Mouse (Mus musculus) limb, embryonic 11.5 days (tissue): ENCODE results near the gene Iqcn. TPM values are rescaled to one million over a fixed set of nuclear protein-coding genes. Genes with fewer than 3 reads are reported as not detected.

Source experiments
- ATAC-seq: fragments of 200-750 bp; cut with Nextera tagmentation; 2 replicates; pipeline ENCODE4 v1.8.0; 2017; ENCODE audit warnings: low read depth; ENCODE audit not compliant: insufficient number of reproducible peaks, low FRiP score, low TSS enrichment
- DNase-seq: peaks from one replicate; pipeline ENCODE4 v3.0.0-alpha.2; 2015; ENCODE audit warnings: low spot score
- H3K27ac ChIP-seq: fragments of 300-500 bp; sonication (generic); replicated peaks from 2 replicates; pipeline ENCODE4 v1.5.1; 2014; ENCODE audit warnings: low read depth, mild to moderate bottlenecking, low read length
- H3K27me3 ChIP-seq: fragments of 300-500 bp; sonication (generic); 2 replicates; pipeline ENCODE4 v1.6.1; 2014; ENCODE audit warnings: mild to moderate bottlenecking, low read length, mixed read lengths; ENCODE audit not compliant: control insufficient read depth, insufficient read depth
- H3K36me3 ChIP-seq: fragments of 300-500 bp; sonication (generic); 2 replicates; pipeline ENCODE4 v1.6.1; 2014; ENCODE audit warnings: mild to moderate bottlenecking, low read length, moderate library complexity, mixed read lengths; ENCODE audit not compliant: control insufficient read depth, insufficient read depth
- H3K4me1 ChIP-seq: fragments of 300-500 bp; sonication (generic); 2 replicates; pipeline ENCODE4 v1.6.1; 2014; ENCODE audit warnings: low read length, mixed read lengths; ENCODE audit not compliant: control insufficient read depth, insufficient read depth
- H3K4me2 ChIP-seq: fragments of 300-500 bp; sonication (generic); 2 replicates; pipeline ENCODE4 v1.6.1; 2014; ENCODE audit warnings: low read depth, mild to moderate bottlenecking, moderate library complexity; ENCODE audit not compliant: severe bottlenecking
- H3K4me3 ChIP-seq: fragments of 300-500 bp; sonication (generic); 2 replicates; pipeline ENCODE4 v1.5.1; 2014; ENCODE audit warnings: low read depth, low read length
- H3K9ac ChIP-seq: fragments of 300-500 bp; sonication (generic); 2 replicates; pipeline ENCODE4 v1.6.1; 2014; ENCODE audit warnings: mild to moderate bottlenecking, low read length
- H3K9me3 ChIP-seq: fragments of 300-500 bp; sonication (generic); 2 replicates; pipeline ENCODE4 v1.6.1; 2016; ENCODE audit warnings: low read length; ENCODE audit not compliant: control insufficient read depth
- WGBS: fragments of 180-500 bp; shearing (Covaris S2); extraction: QIAGEN DNeasy Blood & Tissue Kit; methylation state at CpG from one replicate; pipeline ENCODE4 v1.1.7; 2014; 5-methylcytosine and 5-hydroxymethylcytosine counted together
- polyA plus RNA-seq: library from polyadenylated mRNA; unstranded; fragments of >200 nt; fragmentation: Nextera tagmentation; extraction: Ambion mirVana; gene quantifications from 2 replicates; pipeline ENCODE4 v1.2.1, GENCODE M21; 2014

Iqcn gene
- polyA plus RNA-seq, result not detected in 2 replicates

DNA sequence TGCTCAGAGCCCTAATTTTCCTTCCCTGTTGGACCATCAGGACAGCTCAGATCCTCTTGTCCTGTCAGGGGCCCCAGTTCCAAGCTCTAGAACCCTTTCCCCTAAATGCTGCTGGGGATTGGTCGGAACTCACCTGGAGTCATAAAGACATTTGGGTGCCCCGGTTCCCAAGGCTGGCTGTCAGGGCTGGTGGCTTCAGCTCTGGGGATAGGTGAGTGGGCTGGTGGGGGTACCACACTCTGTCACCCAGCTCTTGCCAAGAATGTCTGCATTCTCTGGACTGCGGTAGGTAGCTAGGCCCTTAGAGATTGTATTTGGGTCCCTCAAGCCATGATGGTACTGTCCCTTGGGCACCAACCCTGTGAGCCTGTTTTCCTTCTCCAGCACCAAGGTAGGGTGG is at the start of gene Iqcn:
Gene Iqcn (plus strand): TSS at position 171 of the 400 bp plus-strand sequence.
- H3K4me2 ChIP-seq, result no peak within 1 kb of the TSS
- H3K4me1 ChIP-seq, result 0 out of 2 replicates have a peak, but pooled peaks cover 3% of the 10 kb centered on the region
- H3K36me3 ChIP-seq, result peaks cover 4% of the 10 kb centered on the region; the same call in 1 of the 2 replicates
- DNase-seq (no peak), ATAC-seq (no peak)
- no peak within 1 kb of the TSS for H3K27ac ChIP-seq
- H3K27me3 ChIP-seq, result no peaks in the 10 kb centered on the region
- no peaks in the 10 kb centered on the region for H3K9me3 ChIP-seq
- no peak within 1 kb of the TSS for H3K9ac ChIP-seq
- H3K4me3 ChIP-seq, result no peak within 1 kb of the TSS
- 95% methylated on average over 3 of the region's 3 CpGs for WGBS

DNA sequence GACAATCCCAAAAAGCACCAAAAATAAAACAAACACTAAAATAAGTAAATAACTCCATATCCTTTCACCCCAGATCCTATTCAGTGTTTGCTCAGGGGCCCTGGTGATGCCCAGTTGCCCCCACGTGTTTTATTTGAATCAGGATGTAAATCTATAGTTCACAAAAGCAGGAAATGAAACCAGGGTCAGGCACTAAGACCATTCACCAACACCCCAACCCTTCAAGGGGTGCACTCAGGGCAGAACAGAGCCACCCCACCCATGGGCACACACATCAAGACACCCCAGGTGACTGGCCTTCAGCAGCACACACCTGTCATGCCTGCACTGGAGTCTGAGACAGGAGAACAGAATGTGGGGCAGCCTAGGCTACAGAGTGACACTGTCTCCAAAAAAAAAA is 49.1 kb upstream of the Iqcn start:
- H3K4me3 ChIP-seq, result no peak overlapping the region
- H3K4me2 ChIP-seq, result no peak overlapping the region
- no peak overlapping the region for H3K9ac ChIP-seq
- 69% methylated on average over 1 of the region's 1 CpGs for WGBS
- peaks cover 4% of the 10 kb centered on the region; the same call in 1 of the 2 replicates for H3K36me3 ChIP-seq
- no peaks in the 10 kb centered on the region for H3K9me3 ChIP-seq
- no peaks in the 10 kb centered on the region; the same call in 1 of the 2 replicates for H3K27me3 ChIP-seq
- ATAC-seq (no peak), DNase-seq (no peak)
- no peak overlapping the region for H3K27ac ChIP-seq
- H3K4me1 ChIP-seq, result peaks cover 10% of the 10 kb centered on the region; the same call in 1 of the 2 replicates

DNA sequence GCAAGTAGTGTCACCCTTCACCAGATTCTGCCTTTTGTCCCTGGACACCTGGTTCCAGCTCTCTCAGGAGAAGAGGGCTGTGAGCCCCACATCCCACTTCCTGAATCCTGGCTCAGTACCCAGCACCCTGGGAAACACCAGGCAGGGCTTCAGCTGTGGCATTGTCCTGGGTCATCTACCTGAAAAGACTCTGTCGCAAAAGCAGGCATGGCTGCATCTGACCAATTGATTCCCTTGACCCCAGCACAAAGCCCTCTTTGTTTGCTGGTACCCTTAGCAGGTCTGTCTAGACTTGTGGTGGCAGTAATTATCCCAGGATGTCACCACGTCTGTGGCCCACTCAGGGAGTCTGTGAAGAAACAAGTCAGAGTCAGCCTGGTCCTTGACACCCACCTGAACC is 47.8 kb upstream of the Iqcn start:
- Histone ChIP-seq H3K4me3 (no peak overlapping the region), H3K9me3 (no peaks in the 10 kb centered on the region), H3K36me3 (no peaks in the 10 kb centered on the region; the same call in 1 of the 2 replicates), H3K27ac (no peak overlapping the region; the same call in 1 of the 2 replicates), H3K27me3 (no peaks in the 10 kb centered on the region; the same call in 1 of the 2 replicates), H3K4me1 (peaks cover 13% of the 10 kb centered on the region; the same call in 1 of the 2 replicates), H3K9ac (no peak overlapping the region), H3K4me2 (no peak overlapping the region)
- whole genome bisulfite sequencing, result 60% methylated on average over 2 of the region's 2 CpGs
- DNase-seq (no peak), ATAC-seq (no peak)

DNA sequence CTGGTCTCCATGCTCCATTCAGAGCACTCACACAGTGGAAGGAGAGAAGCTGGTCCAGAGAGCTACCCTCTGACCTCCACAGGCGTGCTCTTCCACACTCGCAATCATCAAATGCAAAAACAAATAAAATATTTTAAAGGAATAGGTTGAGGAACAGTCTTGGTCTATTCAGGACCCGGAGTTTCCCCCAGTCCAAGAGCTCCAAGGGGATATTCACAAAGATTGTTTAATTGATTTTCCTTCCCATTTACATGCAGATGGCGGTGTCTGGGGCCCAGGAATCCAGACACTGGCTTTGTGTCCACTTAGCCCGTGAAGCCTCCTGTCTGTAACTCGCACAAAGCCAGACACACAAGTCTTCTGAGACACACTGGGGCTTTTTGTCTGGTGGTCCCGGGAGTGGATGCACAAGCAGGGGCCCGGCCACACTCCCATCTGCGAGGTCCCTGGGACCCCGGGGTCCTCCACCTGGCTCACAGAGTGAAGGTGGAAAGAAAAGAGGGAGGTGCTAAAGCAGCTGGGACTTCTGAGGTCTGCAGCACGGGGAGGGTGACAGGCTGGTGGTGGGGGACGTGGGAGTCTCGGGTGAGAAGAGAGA is 47.0 kb upstream of the Iqcn start:
- DNase-seq, result no peak
- peaks cover 13% of the 10 kb centered on the region; the same call in 1 of the 2 replicates for H3K4me1 ChIP-seq
- ATAC-seq, result no peak
- no peak overlapping the region for H3K9ac ChIP-seq
- H3K9me3 ChIP-seq, result no peaks in the 10 kb centered on the region
- H3K27me3 ChIP-seq, result no peaks in the 10 kb centered on the region; the same call in 1 of the 2 replicates
- 80% methylated on average over 13 of the region's 13 CpGs for WGBS
- no peak overlapping the region for H3K4me3 ChIP-seq
- no peaks in the 10 kb centered on the region; the same call in 1 of the 2 replicates for H3K36me3 ChIP-seq
- peak overlapping the region; percentile 36; the same call in 1 of the 2 replicates for H3K27ac ChIP-seq
- no peak overlapping the region for H3K4me2 ChIP-seq

- no peak for DNase-seq
- Histone ChIP-seq H3K27ac (no peak overlapping the region), H3K4me3 (no peak overlapping the region), H3K36me3 (no peaks in the 10 kb centered on the region), H3K9ac (no peak overlapping the region), H3K4me1 (peaks cover 13% of the 10 kb centered on the region; the same call in 1 of the 2 replicates), H3K27me3 (no peaks in the 10 kb centered on the region; the same call in 1 of the 2 replicates), H3K4me2 (no peak overlapping the region), H3K9me3 (no peaks in the 10 kb centered on the region)
- WGBS, result 84% methylated on average over 3 of the region's 3 CpGs
- ATAC-seq, result no peak
Observed at GRCm38 (mm10) chr8:70657214-70657613, 46.0 kb upstream of the Iqcn start.

- H3K9ac ChIP-seq, result no peak overlapping the region
- no peak overlapping the region; the same call in 1 of the 2 replicates for H3K4me2 ChIP-seq
- WGBS, result 89% methylated on average over 2 of the region's 2 CpGs
- H3K4me1 ChIP-seq, result peaks cover 13% of the 10 kb centered on the region; the same call in 1 of the 2 replicates
- no peak for ATAC-seq
- no peak overlapping the region for H3K27ac ChIP-seq
- no peaks in the 10 kb centered on the region for H3K36me3 ChIP-seq
- H3K9me3 ChIP-seq, result no peaks in the 10 kb centered on the region
- DNase-seq, result no peak
- H3K27me3 ChIP-seq, result no peaks in the 10 kb centered on the region; the same call in 1 of the 2 replicates
- no peak overlapping the region for H3K4me3 ChIP-seq
Observed at GRCm38 (mm10) chr8:70657739-70658138, 45.5 kb upstream of the Iqcn start.

DNA sequence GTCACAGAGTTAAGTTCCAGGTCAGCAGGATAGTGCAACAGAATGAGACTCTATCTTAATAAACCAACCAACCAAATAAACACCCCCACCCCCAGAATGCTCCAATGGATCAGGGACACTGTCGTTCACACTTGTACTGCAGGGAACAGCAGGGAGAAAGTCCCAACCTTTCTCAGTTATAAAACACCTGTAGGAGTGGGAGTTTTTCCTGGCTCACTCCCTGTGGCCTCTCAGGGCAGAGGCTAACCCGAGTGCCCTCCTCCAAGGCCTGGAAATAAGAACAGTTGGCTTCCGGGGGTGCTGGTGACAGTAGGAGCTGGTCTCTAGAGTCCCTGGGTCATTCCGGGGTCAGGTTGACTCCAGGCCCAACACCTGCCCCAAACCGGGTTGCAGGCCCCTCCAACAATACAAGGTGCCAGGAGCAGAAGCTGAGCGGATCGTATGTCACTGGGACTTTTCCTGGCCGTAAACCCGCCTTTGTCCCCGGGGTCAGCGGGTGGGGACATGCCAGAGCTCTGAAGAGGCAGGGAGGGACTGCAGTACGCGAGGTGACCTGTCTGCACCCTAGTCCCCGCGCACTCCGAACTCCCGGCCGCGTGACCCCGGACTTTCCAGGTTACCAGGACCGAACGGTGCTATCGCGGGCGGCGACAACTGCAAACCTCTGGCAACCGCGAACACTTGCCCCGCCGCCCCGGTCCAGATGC is 44.2 kb upstream of the Iqcn start:
- 2% methylated on average over 31 of the region's 31 CpGs for WGBS
- ATAC-seq, result peak; percentile 58

DNA sequence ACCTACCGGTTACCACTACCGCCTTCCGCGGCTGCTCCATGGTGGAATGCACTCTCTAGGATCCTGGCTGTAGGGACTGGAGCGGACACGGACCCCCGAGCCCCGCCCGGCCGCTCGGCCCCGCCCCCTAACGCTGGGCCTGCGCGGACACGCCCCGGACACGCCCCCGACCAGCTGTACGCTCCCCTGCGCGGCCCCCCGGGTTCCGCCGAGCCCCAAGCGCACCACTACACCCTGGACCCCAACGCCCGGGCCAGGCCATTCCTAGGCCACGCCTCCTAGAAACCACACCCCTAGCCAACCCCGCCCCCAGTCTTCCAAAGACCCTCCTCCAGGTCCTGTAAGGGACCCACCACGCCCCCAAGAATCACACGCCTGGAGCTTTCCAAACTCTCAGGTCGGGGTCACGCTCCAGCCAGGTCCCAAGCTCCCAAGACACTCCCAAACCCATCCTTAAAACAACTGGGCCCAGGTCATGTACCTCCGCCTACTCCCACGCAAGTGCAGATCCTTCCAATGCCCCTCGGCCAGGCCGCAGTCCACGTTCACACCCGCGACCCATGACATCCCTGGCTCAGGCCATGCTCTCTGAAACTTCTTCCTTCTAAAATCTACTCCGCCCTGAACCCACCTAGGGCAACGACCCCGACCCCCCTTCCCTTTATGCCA is 43.5 kb upstream of the Iqcn start:
- ATAC-seq, result peak; percentile 96
- H3K4me1 ChIP-seq, result peaks cover 13% of the 10 kb centered on the region; the same call in 1 of the 2 replicates
- H3K9me3 ChIP-seq, result no peaks in the 10 kb centered on the region
- peak overlapping the region; percentile 68 for H3K4me3 ChIP-seq
- WGBS, result 2% methylated on average over 43 of the region's 44 CpGs
- H3K27me3 ChIP-seq, result no peaks in the 10 kb centered on the region; the same call in 1 of the 2 replicates
- peak overlapping the region; percentile 92 for H3K4me2 ChIP-seq
- H3K36me3 ChIP-seq, result no peaks in the 10 kb centered on the region
- peak overlapping the region; percentile 79 for H3K27ac ChIP-seq
- peak overlapping the region; percentile 72 for H3K9ac ChIP-seq
- DNase-seq, result peak; percentile 99

More for the DNA sequence above, 44.2 kb upstream of the Iqcn start:
- Histone ChIP-seq H3K9me3 (no peaks in the 10 kb centered on the region), H3K4me1 (peaks cover 13% of the 10 kb centered on the region; the same call in 1 of the 2 replicates), H3K4me3 (peak overlapping the region; percentile 68), H3K27me3 (no peaks in the 10 kb centered on the region; the same call in 1 of the 2 replicates), H3K9ac (peak overlapping the region; percentile 72), H3K4me2 (peak overlapping the region; percentile 92), H3K36me3 (no peaks in the 10 kb centered on the region), H3K27ac (peak overlapping the region; percentile 79)
- no peak for DNase-seq
